Mouse (Mus musculus) forebrain, embryonic 15.5 days (tissue): ENCODE data around the gene Gm10643. TPM values are rescaled to one million over a fixed set of nuclear protein-coding genes. Genes with fewer than 3 reads are reported as not detected.

ENCODE experiments used
- ATAC-seq: fragments of 200-750 bp; cut with Nextera tagmentation; replicated peaks from 2 replicates; pipeline ENCODE4 v1.8.0; 2017; ENCODE audit warnings: mild to moderate bottlenecking, moderate TSS enrichment, moderate library complexity
- H3K27ac ChIP-seq: fragments of 300-500 bp; sonication (generic); replicated peaks from 2 replicates; pipeline ENCODE4 v1.5.1; 2015; ENCODE audit warnings: mild to moderate bottlenecking, inconsistent platforms
- H3K27me3 ChIP-seq: fragments of 300-500 bp; sonication (generic); 2 replicates; pipeline ENCODE4 v1.6.1; 2015; ENCODE audit warnings: inconsistent platforms
- H3K36me3 ChIP-seq: fragments of 300-500 bp; sonication (generic); 2 replicates; pipeline ENCODE4 v1.6.1; 2015; ENCODE audit warnings: mild to moderate bottlenecking, inconsistent platforms
- H3K4me1 ChIP-seq: fragments of 300-500 bp; sonication (generic); 2 replicates; pipeline ENCODE4 v1.6.1; 2015; ENCODE audit warnings: inconsistent platforms
- H3K4me2 ChIP-seq: fragments of 300-500 bp; sonication (generic); replicated peaks from 2 replicates; pipeline ENCODE4 v1.6.1; 2015; ENCODE audit warnings: mild to moderate bottlenecking, inconsistent platforms
- H3K4me3 ChIP-seq: fragments of 300-500 bp; sonication (generic); 2 replicates; pipeline ENCODE4 v1.5.1; 2015; ENCODE audit warnings: mild to moderate bottlenecking, inconsistent platforms
- H3K9ac ChIP-seq: fragments of 300-500 bp; sonication (generic); replicated peaks from 2 replicates; pipeline ENCODE4 v1.6.1; 2015; ENCODE audit warnings: mild to moderate bottlenecking, inconsistent platforms
- H3K9me3 ChIP-seq: fragments of 300-500 bp; sonication (generic); 2 replicates; pipeline ENCODE4 v1.6.1; 2016; ENCODE audit warnings: inconsistent platforms
- WGBS: fragments of 180-500 bp; shearing (Covaris S2); methylation state at CpG from one replicate; pipeline ENCODE4 v1.1.7; 2015; ENCODE audit warnings: mixed read lengths; 5-methylcytosine and 5-hydroxymethylcytosine counted together
- polyA plus RNA-seq: library from polyadenylated mRNA; unstranded; fragments of >200 nt; fragmentation: Nextera tagmentation; extraction: Ambion mirVana; gene quantifications from 2 replicates; pipeline ENCODE4 v1.2.1, GENCODE M21; 2015

Gm10643 gene
- polyA plus RNA-seq, 1 experiment from 2014 or later: 1.3 TPM

DNA sequence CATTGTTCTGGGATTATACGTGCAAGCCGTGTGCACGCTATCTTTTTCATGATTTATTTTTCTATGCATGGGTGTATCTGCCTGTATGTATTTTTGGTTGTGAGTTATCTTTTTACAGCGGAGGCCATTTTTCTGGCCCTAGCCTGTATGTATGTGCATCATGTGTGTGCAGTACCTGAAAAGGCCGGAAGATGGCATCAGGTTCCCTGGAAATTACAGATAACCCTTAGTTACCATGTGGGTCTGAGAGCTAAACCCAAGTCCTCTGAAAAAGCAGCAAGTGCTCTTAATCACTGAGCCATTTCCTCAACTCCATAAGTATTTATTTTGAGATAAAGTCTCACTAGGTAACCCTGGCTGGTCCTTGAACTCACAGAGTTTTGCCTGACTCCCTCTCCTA lies 11.7 kb downstream of the Gm10643 start:
- H3K9ac ChIP-seq: no peak overlapping the region
- no peak for ATAC-seq
- H3K4me2 ChIP-seq: no peak overlapping the region
- no peak overlapping the region for H3K27ac ChIP-seq
- no peaks in the 10 kb centered on the region for H3K9me3 ChIP-seq
- 94% methylated on average over 5 of the region's 5 CpGs for WGBS
- H3K4me3 ChIP-seq: no peak overlapping the region
- H3K36me3 ChIP-seq: no peaks in the 10 kb centered on the region
- no peaks in the 10 kb centered on the region for H3K27me3 ChIP-seq
- no peaks in the 10 kb centered on the region for H3K4me1 ChIP-seq

DNA sequence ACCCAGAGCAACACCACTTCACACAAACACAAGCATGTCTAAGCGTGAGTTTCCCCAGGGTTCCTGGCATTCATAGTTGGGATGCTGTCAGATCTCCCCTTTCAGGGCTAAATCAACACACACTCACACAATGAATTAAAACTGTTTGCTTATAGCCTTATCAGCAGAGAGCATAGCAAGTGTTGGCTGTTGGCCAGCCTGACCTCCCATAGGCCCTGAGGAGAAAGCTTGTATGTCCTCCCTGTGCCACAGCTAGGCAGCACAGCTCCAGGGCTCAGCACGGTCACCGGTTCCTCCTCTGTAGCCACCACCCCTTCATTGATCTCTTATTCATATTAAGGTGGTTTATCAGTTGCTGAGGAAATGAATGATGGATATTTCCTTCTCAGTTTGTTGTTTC lies 12.2 kb downstream of the Gm10643 start:
- Histone ChIP-seq H3K27me3 (no peaks in the 10 kb centered on the region), H3K4me3 (no peak overlapping the region), H3K36me3 (no peaks in the 10 kb centered on the region), H3K27ac (no peak overlapping the region), H3K4me1 (no peaks in the 10 kb centered on the region), H3K4me2 (no peak overlapping the region), H3K9ac (no peak overlapping the region), H3K9me3 (no peaks in the 10 kb centered on the region)
- ATAC-seq: no peak
- WGBS: 77% methylated on average over 3 of the region's 3 CpGs

DNA sequence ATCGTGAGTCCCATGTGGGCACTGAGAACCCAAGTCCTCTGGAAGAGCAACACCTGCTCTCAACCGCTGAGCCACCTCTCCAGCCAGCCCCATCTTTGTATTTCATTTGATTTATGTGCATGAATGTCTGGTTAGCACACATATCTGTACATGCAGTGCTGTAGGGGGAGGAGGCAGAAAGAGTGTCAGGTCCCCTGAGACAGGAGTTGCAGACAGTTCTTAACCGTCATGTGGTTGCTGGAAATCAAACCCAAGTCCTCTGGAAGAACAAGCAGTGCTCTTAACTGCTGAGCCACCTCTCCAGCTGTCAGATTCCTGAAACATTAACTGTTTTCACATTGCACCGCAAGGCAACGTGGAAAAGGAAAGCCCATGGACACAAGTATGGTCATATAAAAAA lies 16.8 kb downstream of the Gm10643 start:
- Histone ChIP-seq H3K4me3 (no peak overlapping the region), H3K4me1 (0 out of 2 replicates have a peak, but pooled peaks cover 3% of the 10 kb centered on the region), H3K9me3 (no peaks in the 10 kb centered on the region), H3K27ac (no peak overlapping the region), H3K9ac (no peak overlapping the region), H3K4me2 (no peak overlapping the region), H3K27me3 (peaks cover 27% of the 10 kb centered on the region), H3K36me3 (no peaks in the 10 kb centered on the region)
- ATAC-seq: no peak
- 83% methylated on average over 5 of the region's 5 CpGs for WGBS

DNA sequence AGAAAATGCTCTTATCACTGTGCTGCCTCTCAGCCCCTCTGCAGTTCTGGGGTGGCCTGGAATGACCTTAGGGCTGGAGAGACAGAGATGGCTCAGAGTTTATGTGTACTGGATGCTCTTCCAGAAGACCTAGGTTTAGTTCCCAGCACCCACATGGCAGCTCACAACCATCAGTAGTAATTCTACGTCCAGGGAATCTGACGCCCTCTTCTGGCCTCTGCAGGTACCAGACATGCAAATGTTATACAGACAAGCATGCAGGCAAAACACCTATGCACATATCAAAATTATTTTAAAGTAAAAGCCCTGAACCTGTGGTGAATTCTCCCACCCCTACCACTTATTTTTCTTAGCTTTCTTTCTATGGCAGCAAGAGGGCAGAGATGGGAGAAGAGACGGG lies 18.4 kb downstream of the Gm10643 start:
- Histone ChIP-seq H3K27ac (no peak overlapping the region), H3K4me3 (no peak overlapping the region), H3K9me3 (no peaks in the 10 kb centered on the region), H3K4me1 (peaks cover 17% of the 10 kb centered on the region), H3K9ac (no peak overlapping the region), H3K4me2 (no peak overlapping the region), H3K27me3 (peaks cover 42% of the 10 kb centered on the region), H3K36me3 (no peaks in the 10 kb centered on the region)
- no peak for ATAC-seq
- WGBS: 77% methylated on average over 3 of the region's 3 CpGs

DNA sequence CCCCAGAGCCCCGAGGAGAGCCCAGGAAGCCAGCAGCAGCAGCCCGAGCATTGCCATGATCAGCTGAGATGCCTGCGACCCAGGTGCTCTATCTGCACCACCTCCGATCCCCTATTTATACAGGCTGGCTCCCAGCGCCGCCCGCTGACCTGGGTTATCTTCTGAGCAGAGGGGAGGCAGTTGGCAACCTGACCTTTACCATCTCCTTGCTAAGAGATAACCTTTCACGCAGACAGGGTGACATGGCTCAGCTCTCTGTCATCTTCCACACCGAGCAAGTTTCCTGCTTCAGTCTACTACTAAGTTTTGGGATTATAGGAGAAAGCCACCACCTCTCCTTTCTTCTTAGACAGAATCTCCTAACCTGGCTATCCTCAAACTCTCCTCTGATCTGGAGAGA lies 20.0 kb downstream of the Gm10643 start, which contains the start of gene Rln3:
Gene Rln3 (minus strand): TSS at position 101 of the 400 bp plus-strand sequence.
- no peaks in the 10 kb centered on the region for H3K36me3 ChIP-seq

DNA sequence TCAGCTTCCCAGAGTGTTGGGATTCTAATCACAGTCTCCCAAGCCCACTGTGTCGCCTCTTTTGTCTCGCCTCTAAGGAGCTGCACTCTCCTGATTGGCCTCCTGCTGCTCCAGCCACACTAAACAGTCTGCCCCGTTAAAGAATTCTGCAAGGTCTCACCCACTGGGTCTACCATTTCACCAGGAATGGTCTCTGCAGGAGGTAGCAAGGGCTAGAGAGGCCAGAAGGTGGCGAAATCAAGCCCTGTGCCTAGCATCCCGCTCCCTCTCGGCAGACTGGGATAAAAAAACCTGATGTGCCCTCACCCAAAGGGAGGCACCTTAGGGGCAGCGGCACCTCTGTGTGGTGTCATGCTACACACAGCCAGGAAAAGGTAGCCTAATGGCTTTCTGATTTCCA lies 20.8 kb downstream of the Gm10643 start:
- H3K9ac ChIP-seq: no peak overlapping the region
- peaks cover 50% of the 10 kb centered on the region for H3K27me3 ChIP-seq
- no peak overlapping the region for H3K4me3 ChIP-seq
- peaks cover 17% of the 10 kb centered on the region for H3K4me1 ChIP-seq
- no peaks in the 10 kb centered on the region for H3K9me3 ChIP-seq
- H3K27ac ChIP-seq: no peak overlapping the region
- H3K36me3 ChIP-seq: no peaks in the 10 kb centered on the region
- no peak for ATAC-seq
- WGBS: 2% methylated on average over 7 of the region's 7 CpGs
- no peak overlapping the region for H3K4me2 ChIP-seq

More for the DNA sequence above, 20.0 kb downstream of the Gm10643 start, which contains the start of gene Rln3:
- H3K27ac ChIP-seq: no peak within 1 kb of the TSS
- H3K4me2 ChIP-seq: no peak within 1 kb of the TSS
- peaks cover 17% of the 10 kb centered on the region for H3K4me1 ChIP-seq
- no peaks in the 10 kb centered on the region for H3K9me3 ChIP-seq
- ATAC-seq: no peak
- peaks cover 50% of the 10 kb centered on the region for H3K27me3 ChIP-seq
- WGBS: 12% methylated on average over 9 of the region's 9 CpGs
- H3K4me3 ChIP-seq: no peak within 1 kb of the TSS
- H3K9ac ChIP-seq: no peak within 1 kb of the TSS

DNA sequence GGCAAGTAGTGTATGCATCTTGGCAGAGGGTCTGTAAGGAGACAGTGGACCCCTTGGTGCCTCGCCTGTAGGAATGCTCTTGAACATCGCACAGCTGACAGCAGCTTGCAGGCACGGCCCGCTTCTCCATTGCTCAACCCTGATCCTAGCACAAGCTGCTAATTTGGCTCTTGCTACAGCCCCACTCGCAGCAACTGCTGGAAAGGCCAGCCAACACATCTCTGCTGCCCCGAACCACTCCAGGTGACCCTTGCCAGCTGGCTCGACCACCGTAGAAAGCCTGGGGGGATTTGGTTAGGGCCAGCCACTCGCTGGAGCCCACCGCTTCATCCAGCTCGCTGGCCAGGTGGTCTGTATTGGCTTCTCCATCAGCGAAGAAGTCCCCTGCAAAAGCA lies 22.0 kb downstream of the Gm10643 start:
- Histone ChIP-seq H3K9me3 (no peaks in the 10 kb centered on the region), H3K36me3 (no peaks in the 10 kb centered on the region), H3K9ac (no peak overlapping the region), H3K4me3 (no peak overlapping the region), H3K27me3 (peaks cover 59% of the 10 kb centered on the region), H3K27ac (no peak overlapping the region), H3K4me2 (peak overlapping the region; percentile 63; the same call in 1 of the 2 replicates), H3K4me1 (peaks cover 17% of the 10 kb centered on the region)
- no peak for ATAC-seq
- WGBS: 45% methylated on average over 12 of the region's 12 CpGs

DNA sequence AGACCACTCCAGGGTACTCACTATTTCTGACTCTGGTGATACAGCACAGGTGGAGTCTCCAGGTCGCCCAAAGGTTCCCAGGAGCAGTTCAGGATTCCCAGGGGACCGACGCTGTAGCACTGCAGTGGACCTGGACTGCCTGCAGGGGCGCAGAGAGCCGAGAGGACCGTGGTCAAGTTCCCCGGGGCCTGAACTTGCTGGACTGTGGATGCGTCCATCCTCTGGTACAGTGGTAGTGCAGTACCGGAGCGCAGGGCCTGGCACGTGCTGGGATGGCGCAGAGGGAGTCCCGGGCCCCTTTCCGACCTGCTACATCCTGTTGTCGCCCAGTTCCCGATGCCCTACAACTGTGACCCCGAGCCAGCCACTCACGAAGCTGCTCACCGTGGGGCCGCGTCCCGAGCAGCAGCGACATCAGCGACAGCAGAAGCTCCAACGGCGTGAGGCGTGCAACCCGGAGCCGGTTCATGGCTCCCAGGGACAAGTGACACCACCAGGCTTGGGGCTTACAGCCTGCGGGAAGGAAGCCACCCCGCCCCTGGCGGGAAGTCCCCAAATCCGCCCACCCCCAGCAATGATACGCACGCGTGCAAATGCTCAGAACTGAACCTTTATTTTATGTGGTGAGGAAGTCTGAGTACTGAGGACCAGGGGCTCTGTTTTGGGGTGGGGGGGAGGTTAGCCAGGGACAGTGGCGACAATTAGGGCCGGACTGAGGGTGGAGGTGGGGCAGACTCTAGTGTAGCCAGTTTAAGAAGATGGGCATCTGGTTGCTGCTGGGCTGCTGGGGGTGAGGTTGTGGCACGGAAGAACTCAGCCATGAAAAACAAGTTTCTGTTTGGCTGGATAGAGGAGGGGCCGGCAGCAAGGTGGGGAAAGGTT lies 22.6 kb downstream of the Gm10643 start, which contains the start of gene Il27ra:
Gene Il27ra (minus strand): TSS at position 524 of the 882 bp plus-strand sequence.
- no peaks in the 10 kb centered on the region for H3K9me3 ChIP-seq
- 0 out of 2 replicates have a peak, but pooled peaks have one; percentile 38 for ATAC-seq
- H3K4me3 ChIP-seq: peak within 1 kb of the TSS; percentile 33
- H3K27ac ChIP-seq: no peak within 1 kb of the TSS
- peaks cover 17% of the 10 kb centered on the region for H3K4me1 ChIP-seq
- peak within 1 kb of the TSS; percentile 30; the same call in 1 of the 2 replicates for H3K9ac ChIP-seq
- no peaks in the 10 kb centered on the region for H3K36me3 ChIP-seq
- H3K4me2 ChIP-seq: peak within 1 kb of the TSS; percentile 63
- H3K27me3 ChIP-seq: peaks cover 61% of the 10 kb centered on the region
- 6% methylated on average over 40 of the region's 40 CpGs for WGBS

DNA sequence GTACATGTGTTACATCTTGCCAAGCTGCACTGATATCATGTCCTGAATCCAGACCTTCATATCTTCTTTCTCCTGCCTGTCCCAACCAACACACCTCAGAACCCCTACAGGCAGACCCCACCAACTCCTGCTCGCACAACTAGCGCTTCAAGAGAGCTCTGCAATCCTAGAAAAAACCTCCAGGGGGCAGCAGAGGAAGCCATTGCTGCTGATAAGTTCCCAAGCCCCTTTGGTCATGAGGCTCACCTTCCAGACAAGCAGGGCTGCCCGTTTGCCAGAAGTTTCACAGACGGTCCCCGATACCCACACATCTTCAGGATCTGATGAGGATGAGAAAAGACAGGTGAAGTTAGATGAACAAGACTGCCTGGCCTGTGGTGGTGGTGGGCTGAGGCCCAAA lies 25.9 kb downstream of the Gm10643 start:
- Histone ChIP-seq H3K9ac (no peak overlapping the region), H3K9me3 (no peaks in the 10 kb centered on the region), H3K36me3 (no peaks in the 10 kb centered on the region), H3K27me3 (peaks cover 48% of the 10 kb centered on the region), H3K27ac (no peak overlapping the region), H3K4me1 (peaks cover 14% of the 10 kb centered on the region), H3K4me2 (no peak overlapping the region), H3K4me3 (no peak overlapping the region)
- 0 out of 2 replicates have a peak, but pooled peaks have one; percentile 29 for ATAC-seq
- 9% methylated on average over 5 of the region's 5 CpGs for WGBS

DNA sequence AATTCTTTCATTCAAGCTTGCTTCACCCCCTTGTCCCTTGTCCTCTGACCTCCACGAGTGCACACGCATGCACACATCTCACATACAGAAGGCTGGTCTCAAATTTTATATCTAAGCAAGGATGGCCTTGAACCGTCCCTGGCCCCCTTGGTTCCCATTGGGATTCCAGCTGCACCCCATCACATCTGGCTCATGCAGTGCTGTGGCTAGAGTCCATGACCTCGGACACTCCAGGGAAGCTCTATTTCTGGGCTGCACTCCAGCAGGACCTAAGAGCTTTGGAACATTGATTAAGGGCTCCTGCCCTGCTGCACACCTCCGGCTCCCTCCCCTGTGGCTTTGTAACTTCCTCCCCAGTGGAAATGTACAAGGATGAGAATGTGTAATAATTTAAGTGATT lies 26.9 kb downstream of the Gm10643 start:
- 78% methylated on average over 5 of the region's 5 CpGs for WGBS
- no peak overlapping the region for H3K27ac ChIP-seq
- no peaks in the 10 kb centered on the region for H3K36me3 ChIP-seq
- H3K9ac ChIP-seq: no peak overlapping the region
- ATAC-seq: no peak
- H3K4me3 ChIP-seq: no peak overlapping the region
- no peaks in the 10 kb centered on the region for H3K9me3 ChIP-seq
- no peak overlapping the region for H3K4me2 ChIP-seq
- peaks cover 14% of the 10 kb centered on the region for H3K4me1 ChIP-seq
- H3K27me3 ChIP-seq: peaks cover 37% of the 10 kb centered on the region

DNA sequence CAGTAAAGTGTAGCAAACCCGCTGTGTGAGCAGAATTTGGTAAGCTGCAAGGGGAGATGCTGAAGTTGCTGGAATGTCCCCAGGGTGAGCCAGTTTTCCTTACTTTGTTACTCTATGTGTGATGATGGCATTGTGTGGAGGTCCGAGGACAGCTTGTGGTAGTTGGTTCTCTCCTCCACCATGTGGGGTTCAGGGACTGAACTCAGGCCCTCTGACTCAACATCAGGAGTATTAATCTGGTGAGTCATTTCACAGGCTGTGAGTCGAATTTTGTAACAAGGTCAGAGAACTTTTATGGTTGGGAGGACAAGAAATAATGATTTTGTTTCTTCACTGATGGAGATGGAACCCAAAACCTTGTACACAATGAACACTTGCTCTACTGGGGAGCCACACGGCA lies 32.2 kb downstream of the Gm10643 start:
- H3K4me1 ChIP-seq: no peaks in the 10 kb centered on the region
- no peak overlapping the region for H3K4me3 ChIP-seq
- H3K4me2 ChIP-seq: no peak overlapping the region
- H3K27ac ChIP-seq: no peak overlapping the region
- no peak for ATAC-seq
- H3K27me3 ChIP-seq: peaks cover 11% of the 10 kb centered on the region
- H3K36me3 ChIP-seq: no peaks in the 10 kb centered on the region
- 82% methylated on average over 4 of the region's 4 CpGs for WGBS
- H3K9me3 ChIP-seq: no peaks in the 10 kb centered on the region
- no peak overlapping the region for H3K9ac ChIP-seq

DNA sequence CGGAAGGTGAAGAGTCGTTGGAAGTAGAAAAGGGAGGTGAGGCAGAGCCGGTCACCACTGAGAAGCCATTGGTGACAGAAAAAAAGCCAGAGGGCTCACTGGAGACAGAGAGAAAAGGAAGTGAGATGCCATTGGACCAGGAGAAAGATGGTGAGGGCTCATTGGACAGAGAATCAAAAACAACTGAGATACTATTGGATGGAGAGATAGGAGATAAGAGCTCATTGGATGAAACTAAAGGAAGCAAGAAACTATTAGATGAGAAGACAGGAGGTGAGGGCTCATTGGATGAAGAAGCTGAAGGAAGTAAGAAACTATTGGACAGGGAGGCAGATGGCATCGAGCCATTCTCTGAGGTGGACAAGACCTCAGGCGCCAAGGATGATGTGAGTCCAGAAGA lies 35.7 kb downstream of the Gm10643 start:
- Histone ChIP-seq H3K36me3 (no peaks in the 10 kb centered on the region), H3K9ac (no peak overlapping the region), H3K4me1 (peaks cover 9% of the 10 kb centered on the region), H3K4me2 (no peak overlapping the region), H3K27me3 (peaks cover 26% of the 10 kb centered on the region), H3K27ac (no peak overlapping the region), H3K4me3 (no peak overlapping the region), H3K9me3 (no peaks in the 10 kb centered on the region)
- ATAC-seq: no peak
- WGBS: 92% methylated on average over 5 of the region's 5 CpGs
